Mouse (Mus musculus) urinary bladder, adult 2 months (tissue): Measurements from ENCODE around the gene 1500009C09Rik. TPM values are rescaled to one million over a fixed set of nuclear protein-coding genes. Genes with fewer than 3 reads are reported as not detected.

Source experiments
- polyA plus RNA-seq: library from polyadenylated mRNA; depleted of rRNA; stranded (reverse); fragments of >200 nt; gene quantifications from 2 replicates; pipeline ENCODE4 v1.2.3, GENCODE M21; 2012; rRNA removed

1500009C09Rik gene
- polyA plus RNA-seq, 1 experiment = 0.10 TPM

Other genes with a start within 250 kb of the 1500009C09Rik start
- gene Desi1, start 218.5 kb upstream of the 1500009C09Rik start, polyA plus RNA-seq = 19.5 and 21.7 TPM in 2 replicates
- 77.9 and 79.0 TPM in 2 replicates for gene Snu13, start 204.8 kb upstream of the 1500009C09Rik start, polyA plus RNA-seq
- gene 4930407I10Rik, start 193.2 kb upstream of the 1500009C09Rik start, polyA plus RNA-seq = not detected in 2 replicates
- 0.78 and 0.99 TPM in 2 replicates for gene Mei1, start 182.4 kb upstream of the 1500009C09Rik start, polyA plus RNA-seq
- gene Ccdc134, start 124.5 kb upstream of the 1500009C09Rik start, polyA plus RNA-seq = 12.8 and 16.1 TPM in 2 replicates
- 55.3 and 68.9 TPM in 2 replicates for gene Srebf2, start 105.2 kb upstream of the 1500009C09Rik start, polyA plus RNA-seq
- gene Shisa8, start 39.6 kb upstream of the 1500009C09Rik start, polyA plus RNA-seq = 0.10 TPM in 1 of 2 replicates, not detected in the other
- gene Tnfrsf13c, start 28.0 kb upstream of the 1500009C09Rik start, polyA plus RNA-seq = 0.15 and 0.16 TPM in 2 replicates
- 4.6 and 6.1 TPM in 2 replicates for gene Cenpm, start 7.6 kb upstream of the 1500009C09Rik start, polyA plus RNA-seq
- 1.0 and 1.2 TPM in 2 replicates for gene Sept3, start 22.5 kb downstream of the 1500009C09Rik start, polyA plus RNA-seq
- gene Wbp2nl, start 46.6 kb downstream of the 1500009C09Rik start, polyA plus RNA-seq = not detected in 2 replicates
- 84.6 and 87.2 TPM in 2 replicates for gene Naga, start 86.5 kb downstream of the 1500009C09Rik start, polyA plus RNA-seq
- 3.9 and 4.8 TPM in 2 replicates for gene Pheta2, start 86.5 kb downstream of the 1500009C09Rik start, polyA plus RNA-seq
- 180 and 204 TPM in 2 replicates for gene Smdt1, start 86.6 kb downstream of the 1500009C09Rik start, polyA plus RNA-seq
- 429 and 475 TPM in 2 replicates for gene Ndufa6, start 101.9 kb downstream of the 1500009C09Rik start, polyA plus RNA-seq
- gene Cyp2d22, start 127.9 kb downstream of the 1500009C09Rik start, polyA plus RNA-seq = 52.5 and 56.2 TPM in 2 replicates
- gene Cyp2d11, start 141.6 kb downstream of the 1500009C09Rik start, polyA plus RNA-seq = not detected in 2 replicates
- 0.07 TPM in 1 of 2 replicates, not detected in the other for gene Cyp2d10, start 154.8 kb downstream of the 1500009C09Rik start, polyA plus RNA-seq
- gene Cyp2d9, start 181.0 kb downstream of the 1500009C09Rik start, polyA plus RNA-seq = not detected in 2 replicates